ENCODE assay signal across 20 mouse cellular contexts in the genomic region with DNA sequence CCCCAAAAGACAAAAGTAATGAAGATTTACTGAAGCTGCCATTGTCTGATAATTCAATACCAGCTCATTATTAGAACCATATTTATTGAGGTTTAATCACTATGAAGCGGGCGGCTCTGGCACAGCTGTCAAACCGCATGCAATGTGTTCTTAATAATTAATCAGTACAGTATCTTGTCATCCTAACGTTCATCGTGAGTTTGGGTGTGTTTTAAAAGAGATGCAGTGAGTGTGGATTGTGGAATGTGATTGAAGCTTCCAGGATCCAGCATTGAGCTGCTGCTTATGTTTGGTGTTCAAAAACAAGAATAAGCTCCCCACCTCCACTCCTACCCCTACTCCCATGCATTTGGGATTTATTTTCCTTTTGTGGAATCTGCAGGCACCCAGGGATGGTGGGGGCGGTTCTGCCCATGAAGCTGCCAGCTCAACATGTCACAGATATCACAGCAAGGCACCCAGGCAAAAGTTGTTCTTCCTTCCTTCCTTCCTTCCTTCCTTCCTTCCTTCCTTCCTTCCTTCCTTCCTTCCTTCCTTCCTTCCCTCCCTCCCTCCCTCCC.
DNase-seq lines count a peak whose midpoint lies in the region; ATAC-seq and TF ChIP-seq lines count a peak whose summit lies in the region.
"Had no signal": no experiment of that assay in that cellular context is flagged by ENCODE, and none has a peak within 500 bp of the region (broad histone marks: within the 10 kb centered on the region; RNA-seq: fewer than 3 reads in every experiment).

No protein-coding gene starts in this region.

- DNase-seq in embryonic facial prominence, embryonic 10.5 days (ENCODE audit: low spot score), result no peak
- DNase-seq in layer of hippocampus, adult 2 months (ENCODE audit: low spot score in 2 of 2), result peak; percentile 44 to 69
- DNase-seq in layer of hippocampus, postnatal 10 days (ENCODE audit: low spot score in 2 of 2), result no peak
- DNase-seq in right cerebral cortex, adult 18-20 months, result peak; percentile 39
- no peak for DNase-seq in right cerebral cortex, postnatal 4 days
- peak; percentile 10 to 22 for DNase-seq in left cerebral cortex, adult 9 months (ENCODE audit: low spot score in 2 of 2)
- no peak for DNase-seq in cerebellum, postnatal 36 days
- DNase-seq: adrenal gland, adult 2 months; cerebellum, adult 11-12 months; gastrocnemius, postnatal 36 days; kidney, adult 18-20 months; lung, adult 2 months; lung, postnatal 36 days; thymus, adult 2 months had no signal

- H3K27me3 ChIP-seq in embryonic facial prominence, embryonic 13.5 days, result peaks cover 3% of the 10 kb centered on the region; the same call in 1 of the 2 replicates
- H3K27me3 ChIP-seq in embryonic facial prominence, embryonic 10.5 days (replicated peaks; ENCODE audit: low read depth, poor library complexity, severe bottlenecking), result no peaks in the 10 kb centered on the region
- H3K27me3 ChIP-seq: hindbrain, embryonic 15.5 days had no signal

- ATAC-seq in embryonic facial prominence, embryonic 13.5 days (ENCODE audit: insufficient number of reproducible peaks, insufficient read depth, low FRiP score, low TSS enrichment, low read depth), result no peak
- ATAC-seq: CD4-positive, CD25-positive, alpha-beta regulatory T cell, adult 4 months had no signal

- no peaks in the 10 kb centered on the region for H3K9me3 ChIP-seq in embryonic facial prominence, embryonic 13.5 days
- no peaks in the 10 kb centered on the region for H3K9me3 ChIP-seq in embryonic facial prominence, embryonic 10.5 days
- H3K9me3 ChIP-seq: hindbrain, embryonic 15.5 days had no signal

- no peak overlapping the region for H3K4me2 ChIP-seq in embryonic facial prominence, embryonic 13.5 days
- H3K4me2 ChIP-seq: heart, embryonic 11.5 days; hindbrain, embryonic 15.5 days had no signal

- H3K9ac ChIP-seq in embryonic facial prominence, embryonic 13.5 days, result no peak overlapping the region
- H3K9ac ChIP-seq: hindbrain, embryonic 15.5 days had no signal

- no peak overlapping the region for H3K4me3 ChIP-seq in embryonic facial prominence, embryonic 13.5 days
- H3K4me3 ChIP-seq in embryonic facial prominence, embryonic 10.5 days, result no peak overlapping the region
- no peak overlapping the region for H3K4me3 ChIP-seq in layer of hippocampus, adult 2 months
- H3K4me3 ChIP-seq: hindbrain, embryonic 15.5 days; myocyte had no signal

- H3K36me3 ChIP-seq in embryonic facial prominence, embryonic 13.5 days, result no peaks in the 10 kb centered on the region
- no peaks in the 10 kb centered on the region for H3K36me3 ChIP-seq in embryonic facial prominence, embryonic 10.5 days (replicated peaks)
- H3K36me3 ChIP-seq: G1E; hindbrain, embryonic 15.5 days had no signal

- H3K4me1 ChIP-seq in embryonic facial prominence, embryonic 13.5 days, result peaks cover 16% of the 10 kb centered on the region
- peaks cover 13% of the 10 kb centered on the region for H3K4me1 ChIP-seq in embryonic facial prominence, embryonic 10.5 days

- 42% methylated on average over 6 of the region's 6 CpGs for WGBS in embryonic facial prominence, embryonic 13.5 days
- WGBS in embryonic facial prominence, embryonic 10.5 days, result 72% methylated on average over 6 of the region's 6 CpGs

- peak overlapping the region; percentile 58 for H3K27ac ChIP-seq in embryonic facial prominence, embryonic 13.5 days
- no peak overlapping the region for H3K27ac ChIP-seq in embryonic facial prominence, embryonic 10.5 days (replicated peaks)
- peak overlapping the region; percentile 40 for H3K27ac ChIP-seq in layer of hippocampus, adult 2 months
- H3K27ac ChIP-seq: hindbrain, embryonic 15.5 days had no signal

- no peak for TF ChIP-seq CTCF in layer of hippocampus, adult 2 months (conservative IDR thresholded peaks at IDR 0.05)

Comparison
In these comparisons a context has a peak if more than half of its experiments do, and no peak if none do; other contexts are left out.
1. DNase-seq: peak in layer of hippocampus, adult 2 months (2 of 2), right cerebral cortex, adult 18-20 months (single experiment) and left cerebral cortex, adult 9 months (2 of 2); none in embryonic facial prominence, embryonic 10.5 days (single experiment), layer of hippocampus, postnatal 10 days (0 of 2), right cerebral cortex, postnatal 4 days (single experiment) and cerebellum, postnatal 36 days (0 of 2).